Mouse (Mus musculus) forebrain, embryonic 14.5 days (tissue): Measurements from ENCODE around the gene Pax5. TPM values are rescaled to one million over a fixed set of nuclear protein-coding genes. Genes with fewer than 3 reads are reported as not detected.
"Not testable (repeated sequence)": the region's sequence is repeated elsewhere in the genome, so short reads cannot be mapped to it uniquely, and the experiment has no call there.

Experiments used
- ATAC-seq: fragments of 200-750 bp; cut with Nextera tagmentation; 2 replicates; pipeline ENCODE4 v1.8.0; 2017; ENCODE audit warnings: mild to moderate bottlenecking, moderate library complexity
- DNase-seq: peaks from one replicate; pipeline ENCODE4 v3.0.0-alpha.2; 2015; ENCODE audit warnings: low spot score
- H3K27ac ChIP-seq: fragments of 300-500 bp; sonication (generic); 2 replicates; pipeline ENCODE4 v1.5.1; 2014; ENCODE audit warnings: low read depth, mild to moderate bottlenecking, control low read depth, low read length, moderate library complexity
- H3K27me3 ChIP-seq: fragments of 300-500 bp; sonication (generic); replicated peaks from 2 replicates; pipeline ENCODE4 v1.6.1; 2014; ENCODE audit warnings: low read length, control low read depth, mixed read lengths; ENCODE audit not compliant: control insufficient read depth, insufficient read depth
- H3K36me3 ChIP-seq: fragments of 300-500 bp; sonication (generic); 2 replicates; pipeline ENCODE4 v1.6.1; 2014; ENCODE audit warnings: low read length, control low read depth; ENCODE audit not compliant: control insufficient read depth, insufficient read depth
- H3K4me1 ChIP-seq: fragments of 300-500 bp; sonication (generic); 2 replicates; pipeline ENCODE4 v1.6.1; 2014; ENCODE audit warnings: antibody characterized with exemption, low read length, control low read depth; ENCODE audit not compliant: control insufficient read depth, insufficient read depth
- H3K4me2 ChIP-seq: fragments of 300-500 bp; sonication (generic); 2 replicates; pipeline ENCODE4 v1.6.1; 2014; ENCODE audit warnings: mild to moderate bottlenecking, control low read depth, low read length
- H3K4me3 ChIP-seq: fragments of 300-500 bp; sonication (generic); 2 replicates; pipeline ENCODE4 v1.5.1; 2014; ENCODE audit warnings: low read depth, low read length, control low read depth
- H3K9ac ChIP-seq: fragments of 300-500 bp; sonication (generic); 2 replicates; pipeline ENCODE4 v1.6.1; 2014; ENCODE audit warnings: mild to moderate bottlenecking, low read length, control low read depth, moderate library complexity
- H3K9me3 ChIP-seq: fragments of 300-500 bp; sonication (generic); replicated peaks from 2 replicates; pipeline ENCODE4 v1.6.1; 2016; ENCODE audit warnings: low read length, control low read depth, mixed read lengths; ENCODE audit not compliant: control insufficient read depth
- WGBS: fragments of 180-500 bp; shearing (Covaris S2); extraction: QIAGEN DNeasy Blood & Tissue Kit; methylation state at CpG from one replicate; pipeline ENCODE4 v1.1.7; 2014; 5-methylcytosine and 5-hydroxymethylcytosine counted together
- polyA plus RNA-seq: library from polyadenylated mRNA; unstranded; fragments of >200 nt; fragmentation: Nextera tagmentation; extraction: Ambion mirVana; gene quantifications from 2 replicates; pipeline ENCODE4 v1.2.1, GENCODE M21; 2014

The Pax5 gene
- 0.10 and 0.20 TPM in 2 replicates for polyA plus RNA-seq

GRCm38 (mm10) chr4:44709740-44710700 is at the start of gene Pax5:
Gene Pax5 (minus strand): TSS chr4:44710487.
- 25% methylated on average over 16 of the region's 16 CpGs for WGBS
- Histone ChIP-seq H3K27ac (no peak within 1 kb of the TSS), H3K27me3 (peaks cover 89% of the 10 kb centered on the region), H3K4me3 (no peak within 1 kb of the TSS), H3K9me3 (no peaks in the 10 kb centered on the region), H3K4me2 (no peak within 1 kb of the TSS), H3K36me3 (no peaks in the 10 kb centered on the region), H3K4me1 (no peaks in the 10 kb centered on the region), H3K9ac (no peak within 1 kb of the TSS)
- ATAC-seq, result no peak
- DNase-seq, result no peak

GRCm38 (mm10) chr4:44757131-44757530 is 46.8 kb upstream of the Pax5 start:
- Histone ChIP-seq H3K9ac (peak overlapping the region; percentile 94), H3K4me3 (peak overlapping the region; percentile 87), H3K4me2 (peak overlapping the region; percentile 86), H3K27ac (peak overlapping the region; percentile 86)
- H3K9me3 ChIP-seq, H3K36me3 ChIP-seq, DNase-seq, H3K4me1 ChIP-seq, H3K27me3 ChIP-seq, ATAC-seq: not testable (repeated sequence)
- WGBS, result 6% methylated on average over 10 of the region's 10 CpGs

GRCm38 (mm10) chr4:44756134-44756951 is 46.1 kb upstream of the Pax5 start:
- WGBS, result under 1% methylated on average over 60 of the region's 60 CpGs
- peak overlapping the region; percentile 86 for H3K27ac ChIP-seq
- H3K4me3 ChIP-seq, result peak overlapping the region; percentile 87
- H3K9ac ChIP-seq, result peak overlapping the region; percentile 94
- peak; percentile 98 for DNase-seq
- H3K36me3 ChIP-seq, result no peaks in the 10 kb centered on the region
- H3K9me3 ChIP-seq, result no peaks in the 10 kb centered on the region
- no peaks in the 10 kb centered on the region for H3K27me3 ChIP-seq
- peak; percentile 99 for ATAC-seq
- H3K4me1 ChIP-seq, result no peaks in the 10 kb centered on the region
- peak overlapping the region; percentile 86 for H3K4me2 ChIP-seq

GRCm38 (mm10) chr4:44755553-44756133 is 45.4 kb upstream of the Pax5 start, which contains the start of gene Zcchc7:
Gene Zcchc7 (plus strand): TSS chr4:44755877.
- WGBS, result 5% methylated on average over 15 of the region's 15 CpGs
- H3K4me3 ChIP-seq, result peak within 1 kb of the TSS; percentile 87
- H3K9ac ChIP-seq, result peak within 1 kb of the TSS; percentile 94
- H3K27me3 ChIP-seq, result no peaks in the 10 kb centered on the region
- ATAC-seq, result peak; percentile 47
- H3K4me1 ChIP-seq, result no peaks in the 10 kb centered on the region
- H3K27ac ChIP-seq, result peak within 1 kb of the TSS; percentile 86
- no peaks in the 10 kb centered on the region for H3K36me3 ChIP-seq
- DNase-seq, result no peak
- no peaks in the 10 kb centered on the region for H3K9me3 ChIP-seq
- peak within 1 kb of the TSS; percentile 86 for H3K4me2 ChIP-seq

GRCm38 (mm10) chr4:44740471-44740870 is 30.2 kb upstream of the Pax5 start:
- no peak for ATAC-seq
- 81% methylated on average over 1 of the region's 1 CpGs for WGBS
- no peak overlapping the region for H3K4me2 ChIP-seq
- H3K27me3 ChIP-seq, result no peaks in the 10 kb centered on the region
- no peaks in the 10 kb centered on the region for H3K4me1 ChIP-seq
- H3K4me3 ChIP-seq, result no peak overlapping the region
- H3K9me3 ChIP-seq, result no peaks in the 10 kb centered on the region
- H3K27ac ChIP-seq, result no peak overlapping the region
- no peak for DNase-seq
- H3K9ac ChIP-seq, result no peak overlapping the region
- no peaks in the 10 kb centered on the region for H3K36me3 ChIP-seq

GRCm38 (mm10) chr4:44721237-44721636 is 10.9 kb upstream of the Pax5 start:
- Histone ChIP-seq H3K27ac (no peak overlapping the region), H3K27me3 (peaks cover 24% of the 10 kb centered on the region), H3K4me1 (no peaks in the 10 kb centered on the region), H3K4me2 (no peak overlapping the region), H3K4me3 (no peak overlapping the region), H3K36me3 (no peaks in the 10 kb centered on the region), H3K9ac (no peak overlapping the region), H3K9me3 (no peaks in the 10 kb centered on the region)
- WGBS, result 91% methylated on average over 4 of the region's 4 CpGs
- ATAC-seq (no peak), DNase-seq (no peak)

- no peak overlapping the region for H3K27ac ChIP-seq
- H3K4me1 ChIP-seq, result no peaks in the 10 kb centered on the region
- H3K4me3 ChIP-seq, result no peak overlapping the region
- H3K9me3 ChIP-seq, result no peaks in the 10 kb centered on the region
- no peak for ATAC-seq
- H3K36me3 ChIP-seq, result no peaks in the 10 kb centered on the region
- DNase-seq, result no peak
- H3K27me3 ChIP-seq, result peaks cover 32% of the 10 kb centered on the region
- H3K4me2 ChIP-seq, result no peak overlapping the region
- no peak overlapping the region for H3K9ac ChIP-seq
- WGBS, result over 99% methylated on average over 8 of the region's 8 CpGs
These were observed 9.8 kb upstream of the Pax5 start for GRCm38 (mm10) chr4:44720046-44720445.

- WGBS, result 85% methylated on average over 3 of the region's 3 CpGs
- Histone ChIP-seq H3K9ac (no peak overlapping the region), H3K27me3 (peaks cover 54% of the 10 kb centered on the region), H3K4me2 (no peak overlapping the region), H3K36me3 (no peaks in the 10 kb centered on the region), H3K4me1 (no peaks in the 10 kb centered on the region), H3K9me3 (no peaks in the 10 kb centered on the region), H3K27ac (no peak overlapping the region), H3K4me3 (no peak overlapping the region)
- no peak for ATAC-seq
- DNase-seq, result no peak
These were observed 7.4 kb upstream of the Pax5 start for GRCm38 (mm10) chr4:44717676-44718075.
